Mouse (Mus musculus): ENCODE measurements around the gene Flad1. TPM values are rescaled to one million over a fixed set of nuclear protein-coding genes. Genes with fewer than 3 reads are reported as not detected.
A peak's percentile ranks its signal among the peaks of the same experiment; 100 is the strongest.
"Not testable (repeated sequence)": the region's sequence is repeated elsewhere in the genome, so short reads cannot be mapped to it uniquely, and the experiment has no call there.

The Flad1 gene
- total RNA-seq, 4 experiments from 2014 or later: 30.8 to 39.9 (median 35.6) TPM

GRCm38 (mm10) chr3:89429021-89429420, 17.4 kb upstream of the Flad1 start:
- not testable (repeated sequence) for DNase-seq (ENCODE audit: low spot score in 2 of 2)

- no peak for DNase-seq (ENCODE audit: low spot score in 2 of 2)
These were observed 14.2 kb upstream of the Flad1 start for GRCm38 (mm10) chr3:89425876-89426275.

GRCm38 (mm10) chr3:89425141-89425525, 13.5 kb upstream of the Flad1 start:
- DNase-seq (ENCODE audit: low spot score in 2 of 2): no peak

- DNase-seq (ENCODE audit: low spot score in 2 of 2): no peak
These were observed 12.9 kb upstream of the Flad1 start for GRCm38 (mm10) chr3:89424416-89425140.

GRCm38 (mm10) chr3:89422556-89423205, 11.0 kb upstream of the Flad1 start:
- no peak for DNase-seq (ENCODE audit: low spot score in 2 of 2)

- no peak for DNase-seq (ENCODE audit: low spot score in 2 of 2)
These were observed 10.3 kb upstream of the Flad1 start for GRCm38 (mm10) chr3:89421810-89422473.

- peak; percentile 45 to 79 for DNase-seq (ENCODE audit: low spot score in 2 of 2)
These were observed 9.5 kb upstream of the Flad1 start for GRCm38 (mm10) chr3:89421002-89421774.

GRCm38 (mm10) chr3:89420421-89420820, 8.8 kb upstream of the Flad1 start:
- no peak for DNase-seq (ENCODE audit: low spot score in 2 of 2)

- no peak for DNase-seq (ENCODE audit: low spot score in 2 of 2)
These were observed 8.3 kb upstream of the Flad1 start for GRCm38 (mm10) chr3:89419981-89420380.

GRCm38 (mm10) chr3:89419571-89419970, 7.9 kb upstream of the Flad1 start:
- no peak for DNase-seq (ENCODE audit: low spot score in 2 of 2)

- DNase-seq (ENCODE audit: low spot score in 2 of 2): no peak
These were observed 7.2 kb upstream of the Flad1 start for GRCm38 (mm10) chr3:89418861-89419250.

- DNase-seq (ENCODE audit: low spot score in 2 of 2): peak; percentile 80 to 97
These were observed 6.6 kb upstream of the Flad1 start, which contains the start of the genes Cks1b and Shc1 for GRCm38 (mm10) chr3:89418170-89418860. TSS of gene Cks1b (minus strand) at chr3:89418383. TSS of gene Shc1 (plus strand) at chr3:89418443.

- no peak for DNase-seq (ENCODE audit: low spot score in 2 of 2)
These were observed 6.1 kb upstream of the Flad1 start for GRCm38 (mm10) chr3:89417840-89418169.

GRCm38 (mm10) chr3:89417131-89417530, 5.5 kb upstream of the Flad1 start:
- DNase-seq (ENCODE audit: low spot score in 2 of 2): no peak

- DNase-seq (ENCODE audit: low spot score in 2 of 2): no peak
These were observed 4.5 kb upstream of the Flad1 start for GRCm38 (mm10) chr3:89416158-89416557.

- no peak for DNase-seq (ENCODE audit: low spot score in 2 of 2)
These were observed 806 bp downstream of the Flad1 start for GRCm38 (mm10) chr3:89410864-89411263.

- DNase-seq (ENCODE audit: low spot score in 2 of 2): no peak
These were observed 2.0 kb downstream of the Flad1 start for GRCm38 (mm10) chr3:89409701-89410100.

GRCm38 (mm10) chr3:89408448-89408847, 3.2 kb downstream of the Flad1 start:
- no peak for DNase-seq (ENCODE audit: low spot score in 2 of 2)

GRCm38 (mm10) chr3:89406887-89407286, 4.8 kb downstream of the Flad1 start:
- DNase-seq (ENCODE audit: low spot score in 2 of 2): no peak

GRCm38 (mm10) chr3:89402693-89403092, 9.0 kb downstream of the Flad1 start, which contains the start of gene Lenep:
TSS of gene Lenep (minus strand) at chr3:89402793.
- no peak for DNase-seq (ENCODE audit: low spot score in 2 of 2)

GRCm38 (mm10) chr3:89401329-89401728, 10.3 kb downstream of the Flad1 start:
- DNase-seq (ENCODE audit: low spot score in 2 of 2): no peak

All from left cerebral cortex, adult 8-10 months (tissue).